Mouse (Mus musculus) E14TG2a.4 (cell line): ENCODE data around the gene Gba.
"Not testable (repeated sequence)": the region's sequence is repeated elsewhere in the genome, so short reads cannot be mapped to it uniquely, and the experiment has no call there.

Source experiments
- H3K27me3 ChIP-seq: 2 replicates; pipeline ENCODE4 v1.6.1; 2014; ENCODE audit warnings: low read length, control low read depth; ENCODE audit not compliant: insufficient read depth
- H3K36me3 ChIP-seq: 2 replicates; pipeline ENCODE4 v1.6.1; 2014; ENCODE audit warnings: low read length, control low read depth; ENCODE audit not compliant: insufficient read depth
- H3K4me1 ChIP-seq: replicated peaks from 2 replicates; pipeline ENCODE4 v1.6.1; 2014; ENCODE audit warnings: low read depth, low read length, control low read depth
- H3K4me3 ChIP-seq: replicated peaks from 2 replicates; pipeline ENCODE4 v1.5.1; 2014; ENCODE audit warnings: mild to moderate bottlenecking, low read length
- H3K9me3 ChIP-seq: 2 replicates; pipeline ENCODE4 v1.6.1; 2014; ENCODE audit warnings: low read length, control low read depth
- CTCF ChIP-seq: conservative IDR thresholded peaks from 2 replicates; pipeline ENCODE4 v1.5.1; 2014; ENCODE audit warnings: low read length
- NANOG ChIP-seq: IDR thresholded peaks from 2 replicates; pipeline ENCODE4 v1.6.1; 2014; ENCODE audit warnings: borderline replicate concordance, low read length, mixed read lengths
- POU5F1 ChIP-seq: IDR thresholded peaks from 2 replicates; pipeline ENCODE4 v1.6.1; 2014; ENCODE audit warnings: low read length, borderline replicate concordance

Gene Gba

DNA sequence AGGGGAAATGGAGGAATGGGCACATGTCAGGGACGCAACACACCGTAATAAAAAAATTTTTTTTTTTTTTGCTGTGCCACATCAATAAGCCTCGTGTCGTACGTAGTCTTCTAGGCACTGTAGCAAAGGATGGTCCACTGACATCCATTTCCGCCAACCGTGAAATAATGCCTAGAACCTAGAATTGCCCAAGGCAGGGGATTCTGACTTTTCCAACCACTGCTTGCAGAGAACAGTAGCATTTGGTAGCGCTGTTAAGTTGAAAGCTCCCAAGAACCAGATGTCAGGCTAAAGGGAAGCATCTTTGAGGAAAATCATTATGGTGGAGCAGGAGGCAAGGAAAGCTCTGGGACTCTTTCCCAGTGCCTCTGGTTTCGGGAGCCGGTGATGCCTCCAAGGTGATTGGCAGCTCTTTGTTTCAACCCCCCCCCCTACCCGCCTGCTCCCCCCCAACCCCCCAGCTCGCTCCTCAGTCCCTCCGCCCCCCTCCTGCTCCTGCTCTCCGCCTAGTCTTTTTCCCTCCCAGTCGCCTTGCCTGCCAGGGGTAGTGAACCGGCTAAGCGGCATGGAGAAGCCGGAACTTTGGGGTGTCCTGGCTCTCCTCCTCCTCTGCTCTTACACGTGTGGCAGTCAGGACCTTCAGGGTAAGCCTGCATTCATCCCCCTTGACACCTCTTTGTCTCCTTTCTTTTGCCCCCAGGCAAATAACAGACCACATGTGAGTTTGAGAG is 12.1 kb downstream of the Gba start, which contains the start of gene Thbs3:
Gene Thbs3, plus strand, starts transcription at position 500 of the 731 bp plus-strand sequence.
- H3K4me1 ChIP-seq, result peaks cover 64% of the 10 kb centered on the region
- no peaks in the 10 kb centered on the region for H3K9me3 ChIP-seq
- TF ChIP-seq POU5F1, result no peak
- TF ChIP-seq NANOG, result no peak
- TF ChIP-seq CTCF, result no peak
- peaks cover 50% of the 10 kb centered on the region for H3K36me3 ChIP-seq
- peaks cover 10% of the 10 kb centered on the region; the same call in 1 of the 2 replicates for H3K27me3 ChIP-seq
- H3K4me3 ChIP-seq, result peak within 1 kb of the TSS; percentile 95

DNA sequence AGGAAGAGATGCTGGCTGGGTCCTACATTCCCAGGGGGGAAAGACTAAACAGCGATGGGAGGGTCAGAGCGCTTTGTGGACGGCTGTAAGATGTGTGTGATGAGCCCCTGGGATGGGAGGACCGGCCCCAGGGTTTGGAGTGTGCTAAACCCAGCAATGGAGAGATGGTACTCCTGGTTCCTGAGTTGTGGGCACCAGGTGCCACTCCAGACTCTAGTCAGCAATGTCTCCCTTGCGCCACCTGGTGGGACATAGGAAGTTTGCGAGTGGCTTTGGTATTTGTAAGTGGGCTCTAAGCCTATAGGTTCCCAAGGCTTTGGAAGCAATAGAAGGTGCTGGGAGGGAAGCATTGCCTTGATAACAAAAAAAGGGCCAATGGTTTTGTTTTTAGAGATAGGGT is 13.1 kb downstream of the Gba start:
- Histone ChIP-seq H3K36me3 (peaks cover 46% of the 10 kb centered on the region), H3K27me3 (peaks cover 10% of the 10 kb centered on the region; the same call in 1 of the 2 replicates), H3K9me3 (no peaks in the 10 kb centered on the region), H3K4me3 (peak overlapping the region; percentile 61), H3K4me1 (peaks cover 58% of the 10 kb centered on the region)
- TF ChIP-seq CTCF (peak; percentile 81), POU5F1 (no peak), NANOG (no peak)

DNA sequence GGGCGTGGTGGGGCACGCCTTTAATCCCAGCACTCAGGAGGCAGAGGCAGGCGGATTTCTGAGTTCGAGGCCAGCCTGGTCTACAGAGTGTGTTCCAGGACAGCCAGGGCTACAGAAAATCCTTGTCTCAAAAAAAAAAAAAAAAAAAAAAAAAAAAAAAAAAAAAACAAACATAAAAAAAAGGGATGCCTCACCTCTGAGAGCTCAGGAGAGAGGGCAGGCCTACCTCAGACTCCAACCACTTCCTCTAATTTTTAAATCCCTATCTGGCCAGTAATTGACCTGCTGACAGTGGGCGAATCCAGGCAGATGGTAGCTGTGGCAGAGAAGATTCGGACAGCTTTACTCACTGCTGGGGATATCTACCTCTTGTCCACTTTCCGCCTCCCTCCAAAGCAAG is 13.7 kb downstream of the Gba start:
- not testable (repeated sequence) for H3K9me3 ChIP-seq, H3K4me3 ChIP-seq
- Histone ChIP-seq H3K4me1 (peaks cover 59% of the 10 kb centered on the region), H3K36me3 (peaks cover 46% of the 10 kb centered on the region), H3K27me3 (peaks cover 10% of the 10 kb centered on the region; the same call in 1 of the 2 replicates)

DNA sequence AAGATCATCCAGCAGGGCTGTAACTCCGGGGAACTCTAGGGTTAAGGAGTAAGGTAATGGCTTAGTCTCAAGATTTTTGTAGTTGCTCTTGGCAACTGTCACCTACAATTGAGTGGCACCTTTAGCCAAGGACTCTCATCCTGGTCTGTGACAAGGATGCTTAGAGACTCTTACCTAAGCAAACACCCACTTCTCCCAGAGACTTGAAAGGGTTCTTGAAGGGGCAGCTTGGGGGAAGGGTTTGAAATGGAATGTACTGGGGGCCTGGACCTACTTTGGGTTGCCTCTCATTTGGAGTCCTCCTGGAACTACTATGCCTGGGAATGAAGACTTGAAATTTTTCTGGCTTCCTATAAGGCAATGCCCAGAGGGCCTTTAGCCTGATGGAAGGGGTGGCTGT is 15.5 kb downstream of the Gba start:
- Histone ChIP-seq H3K4me1 (peaks cover 52% of the 10 kb centered on the region), H3K27me3 (peaks cover 10% of the 10 kb centered on the region; the same call in 1 of the 2 replicates), H3K9me3 (no peaks in the 10 kb centered on the region), H3K4me3 (no peak overlapping the region), H3K36me3 (peaks cover 41% of the 10 kb centered on the region)
- no peak for TF ChIP-seq NANOG

DNA sequence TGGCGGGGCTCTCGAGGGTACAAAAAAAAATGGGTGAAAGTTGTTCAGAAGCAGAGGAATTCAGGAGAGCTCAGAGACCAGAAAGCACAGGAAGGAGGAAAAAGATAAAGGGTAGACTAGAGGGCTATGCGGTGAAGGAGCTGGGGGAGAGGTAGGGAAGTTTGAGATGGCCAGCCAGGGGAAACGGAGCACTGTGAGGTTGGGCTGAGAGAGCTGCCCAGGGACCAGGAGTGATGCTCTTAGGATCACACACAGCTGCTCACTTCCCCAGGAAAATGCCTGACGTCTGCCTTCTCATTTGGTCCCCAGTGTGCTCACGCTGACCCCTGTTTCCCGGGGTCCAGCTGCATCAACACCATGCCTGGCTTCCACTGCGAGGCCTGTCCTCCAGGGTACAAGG is 16.8 kb downstream of the Gba start:
- H3K9me3 ChIP-seq, result no peaks in the 10 kb centered on the region
- peaks cover 10% of the 10 kb centered on the region; the same call in 1 of the 2 replicates for H3K27me3 ChIP-seq
- H3K4me1 ChIP-seq, result peaks cover 62% of the 10 kb centered on the region
- H3K36me3 ChIP-seq, result peaks cover 49% of the 10 kb centered on the region
- no peak overlapping the region for H3K4me3 ChIP-seq
- TF ChIP-seq CTCF, result no peak
- no peak for TF ChIP-seq POU5F1
- TF ChIP-seq NANOG, result no peak

DNA sequence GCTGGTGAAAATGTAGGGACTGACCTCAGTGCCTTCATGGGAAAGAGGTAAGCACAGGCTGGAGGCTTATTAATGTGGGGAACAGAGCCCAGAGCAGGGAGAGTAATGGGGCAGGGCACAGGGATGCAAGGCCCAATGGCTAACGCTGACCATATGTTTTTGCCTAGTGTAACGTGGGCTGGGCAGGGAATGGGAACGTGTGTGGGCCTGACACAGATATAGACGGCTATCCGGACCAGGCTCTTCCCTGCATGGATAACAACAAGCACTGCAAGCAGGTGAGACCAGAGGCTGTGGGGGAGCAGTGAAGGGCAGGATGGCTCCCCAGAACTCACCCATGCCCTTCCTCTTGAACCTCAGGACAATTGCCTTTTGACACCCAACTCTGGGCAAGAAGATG is 18.4 kb downstream of the Gba start:
- Histone ChIP-seq H3K9me3 (no peaks in the 10 kb centered on the region), H3K4me1 (peaks cover 61% of the 10 kb centered on the region), H3K36me3 (peaks cover 49% of the 10 kb centered on the region), H3K27me3 (peaks cover 10% of the 10 kb centered on the region; the same call in 1 of the 2 replicates), H3K4me3 (no peak overlapping the region)
- TF ChIP-seq CTCF (no peak), NANOG (no peak), POU5F1 (no peak)

DNA sequence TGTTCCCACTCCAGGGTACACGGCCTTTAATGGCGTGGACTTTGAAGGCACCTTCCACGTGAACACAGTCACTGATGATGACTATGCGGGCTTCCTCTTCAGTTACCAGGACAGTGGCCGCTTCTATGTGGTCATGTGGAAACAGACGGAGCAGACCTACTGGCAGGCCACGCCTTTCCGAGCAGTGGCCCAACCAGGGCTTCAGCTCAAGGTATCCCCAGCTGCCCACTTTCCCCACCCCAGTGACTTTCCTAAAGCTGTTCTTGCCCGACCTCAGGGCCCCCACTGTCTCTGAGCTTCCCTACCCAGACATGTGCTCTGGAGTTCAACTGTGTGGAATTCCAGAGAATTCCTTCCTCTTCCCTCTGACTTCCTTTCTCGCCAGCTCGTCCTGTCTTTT is 22.1 kb downstream of the Gba start:
- TF ChIP-seq CTCF (no peak), NANOG (no peak), POU5F1 (no peak)
- Histone ChIP-seq H3K36me3 (peaks cover 29% of the 10 kb centered on the region), H3K9me3 (no peaks in the 10 kb centered on the region), H3K4me1 (peaks cover 75% of the 10 kb centered on the region), H3K4me3 (peak overlapping the region; percentile 80), H3K27me3 (no peaks in the 10 kb centered on the region)

DNA sequence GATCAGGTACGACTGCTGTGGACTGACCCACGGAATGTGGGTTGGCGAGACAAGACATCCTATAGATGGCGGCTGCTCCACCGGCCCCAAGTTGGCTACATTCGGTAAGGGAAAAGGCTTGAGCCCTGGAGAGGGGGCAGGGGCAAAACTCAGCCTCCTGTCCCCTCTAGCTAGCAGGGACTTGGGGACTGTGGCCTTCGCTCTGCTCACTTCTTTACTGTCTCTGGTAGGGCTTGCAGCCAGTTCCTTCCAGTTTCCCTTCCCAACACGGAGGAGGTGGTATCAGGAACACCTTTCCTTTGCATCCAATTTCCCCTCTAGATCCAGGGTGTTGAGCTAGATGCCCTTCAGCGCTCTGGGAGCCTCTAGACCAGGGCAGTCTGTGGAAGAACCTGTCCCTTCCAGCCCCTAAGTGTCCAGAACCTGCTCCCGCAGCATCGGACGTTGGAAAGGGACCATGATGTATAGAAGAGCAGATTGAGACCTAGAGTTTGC is 22.6 kb downstream of the Gba start:
- H3K9me3 ChIP-seq, result no peaks in the 10 kb centered on the region
- peaks cover 4% of the 10 kb centered on the region; the same call in 1 of the 2 replicates for H3K27me3 ChIP-seq
- TF ChIP-seq CTCF (no peak), NANOG (no peak), POU5F1 (no peak)
- H3K4me3 ChIP-seq, result peak overlapping the region; percentile 80
- peaks cover 78% of the 10 kb centered on the region for H3K4me1 ChIP-seq
- H3K36me3 ChIP-seq, result peaks cover 24% of the 10 kb centered on the region

DNA sequence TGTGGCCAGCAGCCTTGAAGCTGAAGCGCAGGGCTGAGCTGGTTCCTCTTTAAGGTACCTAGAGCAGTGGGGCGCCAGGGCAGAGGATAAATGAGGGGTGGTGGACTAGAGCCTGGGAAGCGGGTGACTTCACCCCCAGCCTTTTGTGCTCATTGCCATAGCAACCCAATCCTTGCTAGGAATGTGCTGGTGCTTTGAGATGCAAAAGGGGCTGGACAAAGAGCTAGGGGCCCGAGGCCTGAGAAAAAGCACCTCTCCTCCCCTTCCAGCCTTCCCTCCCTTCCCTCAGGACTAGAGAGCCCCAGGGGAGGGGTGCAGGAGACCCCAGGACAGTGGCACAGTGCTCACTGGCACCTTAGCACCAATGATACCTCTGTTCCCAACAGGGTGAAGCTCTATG is 23.2 kb downstream of the Gba start:
- H3K9me3 ChIP-seq, result no peaks in the 10 kb centered on the region
- H3K4me3 ChIP-seq, result peak overlapping the region; percentile 80

More for the DNA sequence above, 23.2 kb downstream of the Gba start:
- TF ChIP-seq NANOG (no peak), POU5F1 (peak; percentile 74; the same call in 1 of the 2 replicates), CTCF (no peak)
- peaks cover 78% of the 10 kb centered on the region for H3K4me1 ChIP-seq
- H3K36me3 ChIP-seq, result peaks cover 22% of the 10 kb centered on the region
- peaks cover 10% of the 10 kb centered on the region for H3K27me3 ChIP-seq
